Mouse (Mus musculus) stomach, postnatal 0 days (tissue): ENCODE measurements around the gene Npw.

Source experiments
- CTCF ChIP-seq: IDR thresholded peaks from 2 replicates; pipeline ENCODE4 v1.5.1; 2016; ENCODE audit warnings: antibody characterized with exemption, low read depth, mild to moderate bottlenecking, moderate library complexity
- EP300 ChIP-seq: optimal IDR thresholded peaks from 2 replicates; pipeline ENCODE3; 2016; ENCODE audit warnings: antibody characterized with exemption

DNA sequence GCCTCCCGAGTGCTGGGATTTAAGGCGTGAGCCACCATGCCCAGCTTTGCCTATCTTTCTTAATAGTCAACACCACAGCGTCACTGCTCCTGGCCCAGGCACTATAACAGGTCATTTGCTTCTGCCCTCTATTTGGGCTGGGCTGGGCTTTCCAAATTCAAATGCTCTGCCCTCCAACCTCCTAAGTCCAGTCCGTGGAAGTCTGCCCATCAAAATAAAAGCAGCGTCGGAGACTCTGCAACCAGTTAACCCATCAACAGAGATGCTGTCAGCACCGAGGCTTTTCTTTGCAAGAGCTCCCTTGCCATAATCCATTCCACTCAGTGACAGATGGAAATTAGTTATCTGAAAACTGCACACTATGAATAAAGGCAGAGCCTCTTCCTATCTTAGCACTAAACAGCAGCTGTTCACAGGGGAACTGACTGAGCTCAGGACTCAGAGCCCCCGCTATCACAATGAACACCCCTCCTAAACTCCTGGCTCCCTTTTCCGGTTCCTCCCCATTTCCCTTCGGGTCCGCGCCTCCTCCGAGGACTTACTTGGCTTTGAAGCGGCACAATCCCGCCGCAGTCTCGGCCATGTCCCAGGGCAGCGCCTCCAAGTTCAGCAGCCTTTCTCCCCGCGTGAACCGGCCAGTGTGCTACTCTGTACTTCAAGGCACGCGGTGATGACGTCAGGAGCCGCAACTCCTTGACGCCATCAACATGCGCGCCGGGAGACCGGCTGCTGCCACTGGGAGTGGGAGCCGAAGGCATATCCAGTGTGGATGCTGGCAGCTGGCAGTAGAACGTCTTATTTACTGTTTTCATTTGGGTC, 48.9 kb upstream of the Npw start, which contains the start of gene Tbl3:
- no peak for TF ChIP-seq CTCF
- TF ChIP-seq EP300, result no peak
